Mouse (Mus musculus) embryo, embryonic 10.5 days (tissue): Measurements from ENCODE around the gene Rbl1.
"Not testable (repeated sequence)": the region's sequence is repeated elsewhere in the genome, so short reads cannot be mapped to it uniquely, and the experiment has no call there.

Experiments used
- DNase-seq: peaks from one replicate; pipeline ENCODE4 v3.0.0-alpha.2; 2015; ENCODE audit warnings: low spot score

Gene Rbl1

GRCm38 (mm10) chr2:157204366-157205218 lies at the start of gene Rbl1:
TSS of gene Rbl1 (minus strand) at chr2:157204534.
- peak; percentile 97 for DNase-seq

- DNase-seq: peak; percentile 33
These were observed 43.8 kb upstream of the Rbl1 start for GRCm38 (mm10) chr2:157248111-157248510.

GRCm38 (mm10) chr2:157245603-157246002 lies 41.3 kb upstream of the Rbl1 start:
- peak; percentile 14 for DNase-seq

GRCm38 (mm10) chr2:157245001-157245400 lies 40.7 kb upstream of the Rbl1 start:
- DNase-seq: peak; percentile 4

GRCm38 (mm10) chr2:157235946-157236345 lies 31.6 kb upstream of the Rbl1 start:
- DNase-seq: no peak

GRCm38 (mm10) chr2:157221916-157222315 lies 17.6 kb upstream of the Rbl1 start:
- DNase-seq: not testable (repeated sequence)

GRCm38 (mm10) chr2:157220108-157220507 lies 15.8 kb upstream of the Rbl1 start:
- no peak for DNase-seq

GRCm38 (mm10) chr2:157211731-157212130 lies 7.4 kb upstream of the Rbl1 start:
- DNase-seq: no peak

- DNase-seq: peak; percentile 84
These were observed 622 bp downstream of the Rbl1 start for GRCm38 (mm10) chr2:157203459-157204365.

- no peak for DNase-seq
These were observed 1.3 kb downstream of the Rbl1 start for GRCm38 (mm10) chr2:157203026-157203425.

GRCm38 (mm10) chr2:157202361-157202760 lies 2.0 kb downstream of the Rbl1 start:
- no peak for DNase-seq

GRCm38 (mm10) chr2:157201081-157201830 lies 3.1 kb downstream of the Rbl1 start:
- no peak for DNase-seq

GRCm38 (mm10) chr2:157198405-157198804 lies 5.9 kb downstream of the Rbl1 start:
- not testable (repeated sequence) for DNase-seq

- no peak for DNase-seq
These were observed 13.7 kb downstream of the Rbl1 start for GRCm38 (mm10) chr2:157190651-157191050.

GRCm38 (mm10) chr2:157187223-157187622 lies 17.1 kb downstream of the Rbl1 start:
- no peak for DNase-seq

GRCm38 (mm10) chr2:157186504-157186903 lies 17.8 kb downstream of the Rbl1 start:
- DNase-seq: peak; percentile 12

- no peak for DNase-seq
These were observed 19.2 kb downstream of the Rbl1 start for GRCm38 (mm10) chr2:157185022-157185660.

- no peak for DNase-seq
These were observed 26.2 kb downstream of the Rbl1 start for GRCm38 (mm10) chr2:157178167-157178566.

GRCm38 (mm10) chr2:157176248-157176647 lies 28.1 kb downstream of the Rbl1 start:
- no peak for DNase-seq

- DNase-seq: peak; percentile 24
These were observed 29.9 kb downstream of the Rbl1 start for GRCm38 (mm10) chr2:157174416-157174815.

GRCm38 (mm10) chr2:157173555-157173954 lies 30.8 kb downstream of the Rbl1 start:
- DNase-seq: no peak
